Mouse (Mus musculus) brain, embryonic 14.5 days (tissue): ENCODE measurements at regions not wholly inside any gene's neighbourhood (a gene's known extent, or its start where the extent isn't known, plus 50 kb on each side); places are given as distances from the start of the nearest gene placed in this dataset.
A peak's percentile ranks its signal among the peaks of the same experiment; 100 is the strongest.

Experiments used
- DNase-seq: peaks from one replicate; pipeline ENCODE4 v3.0.0-alpha.2; 2011; ENCODE audit warnings: low read depth
- CTCF ChIP-seq: fragments of 200-500 bp; IDR thresholded peaks from 2 replicates; pipeline ENCODE4 v1.5.1; 2012; ENCODE audit warnings: inconsistent platforms, mild to moderate bottlenecking, moderate library complexity, borderline replicate concordance; ENCODE audit not compliant: insufficient read depth, insufficient read length; ENCODE audit errors: extremely low read depth
- POLR2A ChIP-seq: fragments of 200-500 bp; IDR thresholded peaks from 2 replicates; pipeline ENCODE4 v1.6.1; 2012; ENCODE audit warnings: mild to moderate bottlenecking, inconsistent platforms, borderline replicate concordance; ENCODE audit not compliant: poor library complexity, insufficient read depth, insufficient read length, severe bottlenecking; ENCODE audit errors: extremely low read depth

DNA sequence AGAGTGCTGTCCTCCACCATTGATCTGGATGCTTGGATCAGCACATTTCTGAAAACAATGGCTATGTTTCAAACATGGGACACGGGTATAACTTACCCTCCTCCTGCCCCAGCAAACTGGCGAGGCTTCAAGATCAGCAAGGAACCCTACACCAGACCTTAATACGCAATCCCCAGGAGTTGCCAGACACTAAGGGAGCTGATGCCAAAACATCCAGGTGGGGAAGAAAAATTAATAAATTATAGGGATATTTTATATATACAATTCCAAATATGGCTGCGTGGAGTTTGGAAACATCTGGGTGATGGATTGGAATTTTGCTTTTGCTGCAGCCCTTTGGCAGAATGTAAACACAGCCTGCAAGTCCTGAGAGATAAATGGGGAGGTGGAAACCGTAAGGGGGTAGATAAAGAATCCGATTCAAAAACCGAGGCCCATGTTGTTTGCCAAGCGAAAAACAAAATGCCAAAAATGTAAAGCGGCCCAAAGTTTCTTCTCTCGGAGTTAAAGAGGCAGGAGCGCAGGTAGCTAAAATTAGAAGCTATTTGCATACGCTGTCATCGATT, 460.9 kb upstream of the Gm765 start:
- DNase-seq = no peak
- TF ChIP-seq CTCF = no peak
- no peak for TF ChIP-seq POLR2A

DNA sequence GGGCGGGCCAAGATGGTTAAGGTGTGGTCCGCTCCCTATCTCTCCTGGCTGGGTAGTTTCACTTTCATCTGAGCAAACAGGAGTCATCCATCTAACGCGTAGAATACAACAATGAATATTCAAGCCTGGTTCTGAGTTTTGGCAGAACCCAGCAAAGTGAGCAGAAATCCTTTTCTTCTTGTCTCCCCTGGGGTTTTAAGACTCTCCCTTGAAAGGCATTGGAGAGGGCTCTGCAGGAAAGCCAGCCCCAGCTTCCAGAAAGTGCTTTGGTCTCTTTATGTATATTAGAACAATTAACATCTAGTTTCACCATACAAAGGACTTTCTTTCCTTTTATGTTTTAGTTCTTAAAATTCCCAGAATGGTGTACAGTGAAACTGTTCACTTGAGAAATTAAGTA, 458.5 kb upstream of the Gm765 start:
- TF ChIP-seq CTCF (no peak), POLR2A (no peak)
- DNase-seq = peak; percentile 57

DNA sequence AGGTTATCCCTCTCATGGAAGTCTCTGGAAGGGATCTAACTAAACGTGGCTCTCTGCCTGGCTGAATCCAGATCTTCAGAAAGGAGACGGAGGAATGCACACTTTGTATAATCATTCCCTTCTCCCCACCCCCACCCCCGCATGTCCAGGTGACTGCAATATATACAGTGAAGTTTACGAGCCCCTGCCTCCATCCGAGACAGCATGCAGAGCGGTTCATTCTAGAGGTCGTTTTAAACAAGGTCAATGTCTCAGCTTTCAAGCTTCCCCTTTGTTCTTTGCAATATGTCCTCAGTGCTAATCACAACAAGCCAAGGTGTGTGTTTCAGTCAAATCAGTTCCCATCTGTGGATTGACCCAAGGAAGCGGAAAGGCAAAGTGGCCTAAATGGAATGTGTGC, 457.5 kb upstream of the Gm765 start:
- no peak for DNase-seq
- TF ChIP-seq CTCF (no peak), POLR2A (no peak)

DNA sequence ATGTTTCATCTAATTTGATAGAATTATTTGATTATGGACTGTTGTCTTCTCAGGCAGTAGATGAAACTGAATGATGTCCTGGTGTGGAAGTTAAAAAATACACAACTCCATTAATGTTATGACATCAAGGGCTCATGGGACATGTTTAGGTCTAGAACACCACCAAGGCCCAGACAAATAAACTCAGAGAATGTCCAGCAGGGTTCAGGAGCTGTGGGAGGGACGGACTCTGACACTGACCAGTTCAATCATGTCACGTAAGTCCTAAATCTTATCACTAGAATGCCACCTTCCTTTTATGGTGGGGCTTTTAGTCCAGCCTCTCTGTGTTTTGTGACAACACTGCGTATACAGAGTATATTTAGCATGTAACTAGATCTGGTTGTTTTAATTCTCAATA, 455.2 kb upstream of the Gm765 start:
- no peak for DNase-seq
- TF ChIP-seq CTCF (no peak), POLR2A (no peak)

DNA sequence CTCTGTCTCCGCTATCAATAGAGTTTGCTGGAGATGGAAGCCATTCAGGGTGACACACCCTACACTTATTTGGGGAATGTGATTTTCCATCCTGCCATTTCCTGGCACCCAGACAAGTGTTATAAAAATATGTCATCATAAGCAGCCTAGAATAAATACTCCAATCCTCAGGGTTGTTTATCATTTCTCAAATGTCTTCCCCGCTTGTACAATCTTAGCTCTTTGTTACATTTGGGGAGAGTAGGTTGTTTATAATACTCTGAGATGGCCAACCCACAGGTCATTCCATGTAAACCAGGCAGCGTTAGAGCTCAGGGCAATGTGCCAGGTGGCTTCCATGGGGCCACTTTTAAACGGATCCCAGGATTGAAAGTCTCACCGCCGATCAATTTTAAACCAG, 454.8 kb upstream of the Gm765 start:
- peak; percentile 26 for DNase-seq
- TF ChIP-seq POLR2A (no peak), CTCF (no peak)

DNA sequence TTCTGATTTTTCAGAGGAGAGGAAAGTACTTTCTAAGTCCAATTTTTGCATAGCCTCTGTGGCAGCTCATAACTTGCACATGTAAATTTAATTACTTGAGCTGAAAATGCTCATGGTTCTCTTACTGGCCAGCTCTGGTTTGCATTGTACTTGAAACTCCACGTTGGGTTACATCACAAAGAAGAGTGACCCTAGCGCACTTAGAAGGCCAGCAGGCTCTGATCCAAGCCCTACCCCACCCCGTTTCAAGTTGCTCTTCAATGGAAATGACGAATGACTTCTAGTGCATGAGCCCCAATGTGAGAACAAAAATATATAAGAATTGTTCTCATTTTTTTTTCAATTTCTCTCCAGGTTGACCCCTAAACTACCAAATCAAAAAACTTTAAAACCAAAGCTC, 454.1 kb upstream of the Gm765 start:
- DNase-seq = no peak
- no peak for TF ChIP-seq CTCF

DNA sequence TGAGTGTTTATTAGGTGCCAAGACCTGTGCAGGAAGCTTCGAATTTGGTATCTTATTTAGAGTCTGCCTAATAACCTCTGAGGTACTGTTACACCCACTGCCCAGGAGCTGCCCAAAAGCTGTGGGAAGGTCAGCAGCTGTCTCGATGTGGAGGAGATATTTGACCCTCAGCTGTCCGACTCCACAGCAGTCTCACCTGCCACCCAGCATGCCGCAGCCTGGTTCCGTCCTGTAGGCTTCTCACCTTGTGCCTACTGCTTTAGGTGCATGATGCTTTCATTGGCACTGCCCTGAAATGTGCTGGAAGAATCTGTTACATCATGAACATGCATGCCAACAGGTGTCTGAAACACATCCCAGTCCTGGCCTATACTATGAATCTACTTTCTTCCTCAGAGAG, 444.9 kb upstream of the Gm765 start:
- no peak for DNase-seq
- TF ChIP-seq CTCF (no peak), POLR2A (no peak)

DNA sequence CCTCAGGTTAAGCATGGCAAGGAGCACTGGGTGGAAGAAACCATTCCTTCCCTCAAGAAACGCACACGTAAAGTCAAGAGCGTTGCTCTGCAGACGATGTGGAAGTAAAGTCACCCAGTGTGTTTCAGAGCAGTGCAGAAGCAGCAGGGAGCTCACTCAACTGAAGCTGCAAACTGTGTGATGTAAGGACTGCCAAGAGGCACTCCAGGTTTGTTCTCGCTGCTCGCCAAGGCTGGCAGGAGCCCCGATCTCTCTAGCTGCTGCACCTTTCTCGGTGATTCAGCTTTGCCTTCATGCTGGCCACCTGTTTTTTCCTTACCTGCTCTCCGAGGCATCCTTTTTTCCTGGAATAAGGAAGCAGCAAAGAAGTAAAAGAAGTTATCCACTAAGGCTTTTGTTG, 439.5 kb upstream of the Gm765 start:
- no peak for DNase-seq
- TF ChIP-seq POLR2A (no peak), CTCF (no peak)

DNA sequence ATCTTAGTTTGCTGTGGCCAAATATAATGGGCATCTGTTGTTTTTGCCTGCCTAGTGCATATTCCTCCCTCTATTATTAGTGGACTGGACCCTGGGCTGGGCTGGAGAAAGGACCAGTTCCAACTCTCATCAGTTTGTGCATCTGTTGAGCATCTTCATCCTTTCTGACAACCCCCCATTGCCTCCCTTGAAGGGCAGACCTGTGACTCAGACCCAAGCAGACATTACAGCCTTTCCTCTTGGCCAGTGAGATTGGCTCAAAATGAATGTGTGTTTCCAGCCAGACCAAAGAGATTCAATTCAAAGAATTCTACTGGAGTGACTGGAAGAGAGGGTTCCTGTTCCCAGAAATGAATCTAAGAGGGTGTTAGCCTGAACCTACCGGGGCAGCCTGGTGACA, 433.2 kb upstream of the Gm765 start:
- TF ChIP-seq CTCF = no peak
- TF ChIP-seq POLR2A = no peak
- DNase-seq = no peak

DNA sequence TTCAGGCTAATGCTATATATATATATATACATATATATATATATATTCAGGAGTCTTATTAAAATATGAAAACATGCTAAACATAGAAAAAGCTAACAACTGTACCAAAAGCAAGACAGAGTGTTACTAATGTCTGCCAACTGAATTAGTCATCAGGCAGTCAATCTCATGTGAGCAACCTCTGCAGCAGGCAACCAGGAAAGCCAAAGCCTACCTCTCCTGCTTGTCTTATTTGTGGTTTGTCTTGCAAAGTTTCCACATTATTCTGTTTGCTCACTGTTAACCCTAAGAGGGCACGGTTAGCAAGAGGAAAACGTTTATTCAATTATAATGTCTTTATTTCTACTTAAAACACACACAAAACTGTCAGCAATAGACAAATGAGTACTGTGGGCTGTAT, 427.4 kb upstream of the Gm765 start:
- TF ChIP-seq CTCF = no peak
- TF ChIP-seq POLR2A = no peak
- DNase-seq = no peak

DNA sequence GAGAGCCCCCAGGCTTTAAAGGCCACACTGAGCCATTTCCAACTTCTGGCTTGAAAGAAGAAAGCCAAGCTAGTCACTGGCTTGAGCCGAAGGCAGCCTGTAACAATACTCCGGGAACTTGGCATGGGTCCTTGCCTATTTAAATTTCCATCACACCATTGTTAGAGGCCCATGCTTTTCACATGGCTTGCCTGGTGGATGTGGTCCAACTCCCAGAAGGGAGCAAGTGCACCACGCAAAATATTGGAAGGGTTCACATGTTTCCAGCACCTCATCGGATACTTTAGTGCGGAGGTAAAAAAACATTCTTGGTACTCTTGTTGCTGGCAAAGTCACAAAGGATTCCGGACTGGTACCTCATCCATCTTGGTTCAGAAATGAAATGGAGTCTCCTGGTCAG, 426.8 kb upstream of the Gm765 start:
- TF ChIP-seq CTCF = no peak
- no peak for TF ChIP-seq POLR2A
- DNase-seq = peak; percentile 91

DNA sequence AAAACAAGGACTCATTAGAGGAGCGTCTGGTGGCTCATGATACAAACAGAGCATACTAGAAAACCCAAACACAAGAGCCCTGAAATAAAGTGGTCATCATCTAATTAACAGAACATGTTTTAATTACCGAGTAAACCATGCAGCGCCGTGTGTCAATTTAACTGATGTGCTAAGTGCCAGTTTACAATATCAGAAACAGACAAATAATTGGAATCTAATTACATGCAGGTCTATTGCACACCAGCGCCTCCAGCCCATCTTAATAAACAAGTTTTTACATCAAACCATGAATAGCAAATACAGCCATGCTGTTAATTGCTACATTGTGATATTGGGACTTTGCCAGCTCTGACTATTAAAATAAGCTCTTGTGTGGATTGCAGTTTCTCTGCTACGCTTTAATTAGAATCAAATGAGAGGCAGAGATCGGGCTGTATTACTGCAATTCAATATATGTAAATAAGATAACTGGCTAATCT, 425.3 kb upstream of the Gm765 start:
- DNase-seq = peak; percentile 98
- no peak for TF ChIP-seq CTCF

DNA sequence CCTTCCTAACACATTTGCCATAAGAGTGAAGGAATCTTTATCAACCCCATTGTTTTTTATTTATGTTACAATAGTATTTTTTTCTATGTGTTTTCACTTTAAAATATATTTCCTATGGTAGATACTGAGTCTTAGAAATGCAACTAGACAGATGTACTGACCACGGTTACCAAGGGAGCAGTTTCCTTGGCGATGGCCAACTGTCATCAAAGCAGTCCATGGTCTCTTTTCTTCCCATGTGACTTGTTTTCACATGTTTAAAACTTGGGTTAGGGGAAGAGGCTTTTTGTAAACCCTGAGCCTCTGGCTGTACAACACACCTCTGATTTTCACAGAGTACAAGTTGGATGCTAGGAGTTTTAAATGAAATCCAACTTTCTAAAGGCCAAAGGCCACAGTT, 411.9 kb upstream of the Gm765 start:
- peak; percentile 25 for DNase-seq
- TF ChIP-seq CTCF = no peak
- TF ChIP-seq POLR2A = no peak

DNA sequence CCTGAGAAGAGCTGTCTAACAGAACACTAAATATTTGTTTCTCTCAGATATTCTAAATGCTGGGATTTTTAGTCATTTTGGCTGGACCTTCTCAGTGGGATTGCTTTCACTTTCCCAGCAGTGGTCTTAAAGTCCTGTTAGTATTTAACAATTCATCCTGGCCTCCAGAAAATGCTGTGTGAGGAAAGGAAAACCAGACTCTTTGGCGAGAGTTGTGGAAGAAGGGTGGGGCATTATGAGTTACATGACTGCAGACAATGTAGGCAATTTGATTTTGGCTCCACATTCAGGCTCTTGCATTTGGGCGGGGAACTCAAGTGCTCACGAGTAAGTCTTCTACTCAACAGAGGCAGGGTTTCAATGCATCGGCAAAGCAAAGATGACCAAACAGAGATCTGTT, 406.1 kb upstream of the Gm765 start:
- TF ChIP-seq POLR2A = no peak
- TF ChIP-seq CTCF = no peak
- no peak for DNase-seq

DNA sequence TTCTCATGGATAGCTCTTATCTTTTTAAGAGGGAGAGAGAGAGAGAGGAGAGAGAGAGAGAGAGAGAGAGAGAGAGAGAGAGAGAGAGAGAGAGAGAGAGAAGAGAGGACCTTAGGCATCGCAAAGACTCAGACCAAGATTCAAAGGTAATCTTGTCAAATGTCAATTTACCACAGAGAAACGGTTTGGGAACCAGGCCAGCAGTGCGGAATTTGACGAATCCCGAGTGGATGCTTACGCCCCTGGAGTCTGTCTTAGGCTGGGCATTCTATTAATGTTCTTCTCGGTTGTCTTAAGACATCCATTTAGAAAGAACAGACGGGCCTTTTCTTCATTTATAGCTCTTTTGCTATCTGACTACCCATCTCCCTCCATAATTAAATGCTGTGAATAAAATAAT, 404.4 kb upstream of the Gm765 start:
- TF ChIP-seq POLR2A (no peak), CTCF (no peak)

More for the DNA sequence above, 404.4 kb upstream of the Gm765 start:
- DNase-seq = no peak
